Mouse (Mus musculus) myocyte (in vitro differentiated cells): ENCODE data around the gene Rps2. TPM values are rescaled to one million over a fixed set of nuclear protein-coding genes. Genes with fewer than 3 reads are reported as not detected.
"Not testable (repeated sequence)": the region's sequence is repeated elsewhere in the genome, so short reads cannot be mapped to it uniquely, and the experiment has no call there.

Experiments used
- H3K27me3 ChIP-seq: one replicate; pipeline ENCODE4 v1.6.1; 2011; ENCODE audit not compliant: control insufficient read depth, insufficient read depth, insufficient read length
- H3K36me3 ChIP-seq: one replicate; pipeline ENCODE4 v1.6.1; 2011; ENCODE audit not compliant: control insufficient read depth, insufficient read depth
- H3K4me2 ChIP-seq: one replicate; pipeline ENCODE4 v1.6.1; 2011; ENCODE audit warnings: low read depth, control low read depth
- H3K4me3 ChIP-seq: one replicate; pipeline ENCODE4 v1.5.1; 2011; ENCODE audit warnings: mild to moderate bottlenecking, control low read depth, moderate library complexity
- H3K79me2 ChIP-seq: one replicate; pipeline ENCODE4 v1.6.1; 2011; ENCODE audit not compliant: control insufficient read depth, insufficient read depth
- H3ac ChIP-seq: one replicate; pipeline ENCODE4 v1.6.1; 2011; ENCODE audit not compliant: control insufficient read depth, insufficient read length
- CEBPB ChIP-seq: IDR thresholded peaks from 2 replicates; pipeline ENCODE4 v1.6.1; 2011; ENCODE audit warnings: mild to moderate bottlenecking, moderate library complexity; ENCODE audit not compliant: poor library complexity, insufficient read depth, severe bottlenecking
- E2F4 ChIP-seq: IDR thresholded peaks from one replicate; pipeline ENCODE4 v1.6.1; 2011; ENCODE audit warnings: mild to moderate bottlenecking, control low read depth, moderate library complexity; ENCODE audit not compliant: insufficient read depth
- MAX ChIP-seq: IDR thresholded peaks from one replicate; pipeline ENCODE4 v1.6.1; 2011; ENCODE audit warnings: low read depth, mild to moderate bottlenecking, control low read depth
- MYOD1 ChIP-seq, 3 experiments: IDR thresholded peaks; one replicate each; pipeline ENCODE4 v1.6.1; 2011; ENCODE audit warnings: control low read depth in 2 of 3, low read depth in 2 of 3, mild to moderate bottlenecking in 2 of 3, moderate library complexity in 1 of 3; ENCODE audit not compliant: insufficient read length in 2 of 3, control insufficient read depth in 1 of 3
- MYOG ChIP-seq, 3 experiments: IDR thresholded peaks; one replicate each; pipeline ENCODE4 v1.6.1; 2011; ENCODE audit warnings: control low read depth in 2 of 3, low read depth in 2 of 3, mild to moderate bottlenecking in 2 of 3; ENCODE audit not compliant: insufficient read length in 2 of 3, control insufficient read depth in 1 of 3, insufficient read depth in 1 of 3
- POLR2A ChIP-seq: IDR thresholded peaks from one replicate; pipeline ENCODE4 v1.6.1; 2011; ENCODE audit warnings: low read depth, mild to moderate bottlenecking, control low read depth, moderate library complexity; ENCODE audit not compliant: insufficient read length
- POLR2AphosphoS2 ChIP-seq: IDR thresholded peaks from one replicate; pipeline ENCODE4 v1.6.1; 2011; ENCODE audit warnings: low read depth, control low read depth; ENCODE audit not compliant: insufficient read length
- REST ChIP-seq: IDR thresholded peaks from one replicate; pipeline ENCODE4 v1.6.1; 2011; ENCODE audit warnings: mild to moderate bottlenecking, control low read depth, moderate library complexity; ENCODE audit not compliant: insufficient read depth, insufficient read length
- SRF ChIP-seq: IDR thresholded peaks from one replicate; pipeline ENCODE4 v1.6.1; 2011; ENCODE audit warnings: low read depth; ENCODE audit not compliant: control insufficient read depth, insufficient read length
- TCF12 ChIP-seq: IDR thresholded peaks from one replicate; pipeline ENCODE4 v1.6.1; 2011; ENCODE audit warnings: mild to moderate bottlenecking, control low read depth; ENCODE audit not compliant: poor library complexity, insufficient read depth, severe bottlenecking
- TCF3 ChIP-seq: IDR thresholded peaks from one replicate; pipeline ENCODE4 v1.6.1; 2011; ENCODE audit warnings: low read depth, control low read depth; ENCODE audit not compliant: insufficient read length
- USF1 ChIP-seq: IDR thresholded peaks from one replicate; pipeline ENCODE4 v1.6.1; 2011; ENCODE audit warnings: low read depth, mild to moderate bottlenecking, control low read depth, moderate library complexity
- polyA plus RNA-seq: library from polyadenylated mRNA; unstranded; fragments of >200 nt; fragmentation: generic; extraction: Trizol; gene quantifications from one replicate; pipeline ENCODE4 v1.2.1, GENCODE M21; 2012; ENCODE audit warnings: missing spikeins

Rps2 gene
- polyA plus RNA-seq, 1 experiment: 178 TPM

DNA sequence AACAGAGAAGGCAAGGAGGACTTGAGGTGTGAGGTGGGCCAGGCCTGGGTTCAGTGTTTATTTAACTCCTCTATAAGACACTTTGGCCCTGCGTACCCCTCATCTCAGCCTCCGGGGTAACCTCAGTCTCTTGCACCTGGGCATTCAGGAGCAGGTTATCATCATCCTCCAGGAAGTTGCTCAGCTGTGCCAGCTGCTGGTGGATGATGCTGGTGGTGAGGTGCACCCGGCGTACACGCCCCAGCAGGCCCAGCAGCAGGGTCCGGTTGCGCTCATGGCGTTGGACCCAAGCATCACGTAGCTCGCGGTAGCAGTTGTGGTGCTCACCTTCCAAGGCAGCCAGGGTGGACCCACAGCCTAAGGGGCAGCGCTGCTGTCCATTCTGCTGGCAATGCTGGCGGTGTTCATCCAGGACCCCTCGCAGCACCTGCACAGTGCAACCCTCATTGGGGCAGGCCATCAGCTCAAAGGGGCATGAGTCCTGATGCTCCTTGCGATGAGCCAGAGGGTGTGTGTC is 1.7 kb upstream of the Rps2 start:
- Histone ChIP-seq H3K4me2 (no peak overlapping the region), H3K4me3 (no peak overlapping the region), H3K79me2 (peaks cover 14% of the 10 kb centered on the region), H3K36me3 (no peaks in the 10 kb centered on the region), H3ac (no peak overlapping the region), H3K27me3 (no peaks in the 10 kb centered on the region)
- peak; percentile 54 for TF ChIP-seq POLR2AphosphoS2
- no peak for TF ChIP-seq REST

DNA sequence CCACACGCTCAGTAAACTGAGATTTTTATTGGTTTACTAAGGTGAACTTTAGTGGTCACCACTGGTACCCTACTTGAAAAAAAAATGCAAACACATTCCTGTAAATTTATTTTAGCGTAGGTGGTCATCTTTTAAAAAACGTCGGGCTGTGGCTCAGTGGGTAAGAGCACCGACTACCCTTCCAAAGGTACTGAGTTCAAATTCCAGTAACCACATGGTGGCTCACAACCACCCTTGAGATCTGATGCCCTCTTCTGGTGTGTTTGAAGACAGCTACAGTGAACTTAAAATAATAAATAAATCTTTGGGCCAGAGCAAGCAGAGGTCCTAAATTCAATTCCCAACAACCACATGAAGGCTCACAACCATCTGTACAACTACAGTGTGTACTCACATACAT is 1.0 kb downstream of the Rps2 start:
- H3K27me3 ChIP-seq: not testable (repeated sequence)
- Histone ChIP-seq H3K36me3 (peaks cover 11% of the 10 kb centered on the region), H3K79me2 (peaks cover 39% of the 10 kb centered on the region), H3ac (peak overlapping the region; percentile 63), H3K4me2 (peak overlapping the region; percentile 79), H3K4me3 (peak overlapping the region; percentile 77)

DNA sequence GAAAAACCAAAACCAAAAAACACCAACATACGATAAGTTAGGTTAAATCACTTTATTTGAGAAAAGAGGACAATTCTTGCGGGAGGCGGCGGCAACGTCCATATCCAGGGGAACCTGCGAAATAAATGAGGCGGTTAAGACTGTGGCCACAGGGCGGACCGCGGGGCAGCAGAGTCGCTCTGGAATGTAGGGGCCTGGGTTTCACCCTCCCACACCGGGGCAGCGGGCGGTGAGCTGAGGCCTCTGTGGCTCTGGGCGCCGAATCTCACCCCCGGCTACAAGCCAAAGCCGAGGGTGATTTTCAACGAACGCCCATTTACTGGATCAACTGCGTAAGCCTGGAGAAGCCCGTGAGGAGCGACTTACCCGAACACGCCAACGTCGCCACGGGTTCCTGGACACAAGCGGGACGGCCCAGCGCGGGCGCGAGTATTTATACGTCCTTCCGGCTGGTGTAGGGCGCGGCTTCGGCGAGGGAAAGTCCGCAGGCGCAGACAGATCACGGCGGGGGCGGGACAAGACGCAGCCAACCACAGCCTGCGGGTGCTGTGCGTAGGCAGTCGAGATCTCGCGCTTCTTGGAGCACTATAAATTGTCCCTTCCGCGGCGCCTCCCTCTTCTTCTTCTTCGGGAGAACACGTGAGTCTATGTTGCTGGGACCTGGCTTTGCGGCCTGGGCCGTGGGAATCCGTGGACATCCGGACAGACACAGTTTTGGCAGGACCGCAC is 1.7 kb downstream of the Rps2 start:
- Histone ChIP-seq H3ac (peak overlapping the region; percentile 63), H3K79me2 (peaks cover 40% of the 10 kb centered on the region), H3K4me3 (peak overlapping the region; percentile 77), H3K27me3 (no peaks in the 10 kb centered on the region), H3K36me3 (peaks cover 11% of the 10 kb centered on the region), H3K4me2 (peak overlapping the region; percentile 79)
- TF ChIP-seq POLR2A (peak; percentile 94), USF1 (peak; percentile 30), TCF12 (no peak), POLR2AphosphoS2 (peak; percentile 93), MAX (peak; percentile 51), SRF (no peak)

DNA sequence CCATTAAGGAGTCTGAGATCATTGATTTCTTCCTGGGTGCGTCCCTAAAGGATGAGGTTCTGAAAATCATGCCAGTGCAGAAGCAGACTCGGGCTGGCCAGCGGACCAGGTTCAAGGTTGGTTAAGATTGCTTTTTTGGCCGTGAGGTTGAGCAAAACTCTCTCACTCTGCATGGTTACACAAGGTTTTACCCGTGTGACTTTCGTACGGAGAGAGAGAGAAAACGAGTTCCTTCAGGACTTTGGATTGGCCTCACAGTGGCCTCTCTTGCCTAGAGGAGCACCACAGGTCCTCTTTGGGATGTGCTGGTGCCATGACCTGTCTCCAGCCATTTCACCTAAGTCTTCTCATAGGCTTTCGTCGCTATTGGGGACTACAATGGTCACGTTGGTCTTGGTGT is 2.7 kb downstream of the Rps2 start:
- H3ac ChIP-seq: peak overlapping the region; percentile 63
- not testable (repeated sequence) for H3K27me3 ChIP-seq
- H3K4me3 ChIP-seq: peak overlapping the region; percentile 77
- peaks cover 40% of the 10 kb centered on the region for H3K79me2 ChIP-seq
- H3K36me3 ChIP-seq: peaks cover 11% of the 10 kb centered on the region
- H3K4me2 ChIP-seq: peak overlapping the region; percentile 81

DNA sequence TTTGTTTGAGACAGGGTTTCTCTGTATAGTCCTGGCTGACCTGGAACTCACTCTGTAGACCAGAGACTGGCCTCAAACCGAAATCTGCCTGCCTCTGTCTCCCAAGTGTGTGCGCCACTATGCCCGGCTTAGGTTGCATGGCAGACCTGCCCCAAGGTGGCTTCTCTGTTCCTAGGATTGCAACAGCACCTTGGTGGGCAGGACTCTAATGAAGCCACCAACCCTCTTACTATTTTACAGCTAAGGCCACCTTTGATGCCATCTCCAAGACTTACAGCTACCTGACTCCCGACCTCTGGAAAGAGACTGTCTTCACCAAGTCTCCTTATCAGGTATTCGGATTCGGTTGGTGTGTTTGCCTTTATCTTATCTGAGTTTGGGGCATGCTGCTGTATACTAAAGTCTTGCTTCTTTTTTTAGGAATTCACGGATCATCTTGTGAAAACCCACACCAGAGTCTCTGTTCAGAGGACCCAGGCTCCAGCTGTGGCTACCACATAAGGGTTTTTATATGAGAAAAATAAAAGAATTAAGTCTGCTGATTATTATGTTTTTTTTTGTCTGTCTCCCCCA is 3.6 kb downstream of the Rps2 start:
- H3K4me3 ChIP-seq: peak overlapping the region; percentile 77
- not testable (repeated sequence) for H3K27me3 ChIP-seq

DNA sequence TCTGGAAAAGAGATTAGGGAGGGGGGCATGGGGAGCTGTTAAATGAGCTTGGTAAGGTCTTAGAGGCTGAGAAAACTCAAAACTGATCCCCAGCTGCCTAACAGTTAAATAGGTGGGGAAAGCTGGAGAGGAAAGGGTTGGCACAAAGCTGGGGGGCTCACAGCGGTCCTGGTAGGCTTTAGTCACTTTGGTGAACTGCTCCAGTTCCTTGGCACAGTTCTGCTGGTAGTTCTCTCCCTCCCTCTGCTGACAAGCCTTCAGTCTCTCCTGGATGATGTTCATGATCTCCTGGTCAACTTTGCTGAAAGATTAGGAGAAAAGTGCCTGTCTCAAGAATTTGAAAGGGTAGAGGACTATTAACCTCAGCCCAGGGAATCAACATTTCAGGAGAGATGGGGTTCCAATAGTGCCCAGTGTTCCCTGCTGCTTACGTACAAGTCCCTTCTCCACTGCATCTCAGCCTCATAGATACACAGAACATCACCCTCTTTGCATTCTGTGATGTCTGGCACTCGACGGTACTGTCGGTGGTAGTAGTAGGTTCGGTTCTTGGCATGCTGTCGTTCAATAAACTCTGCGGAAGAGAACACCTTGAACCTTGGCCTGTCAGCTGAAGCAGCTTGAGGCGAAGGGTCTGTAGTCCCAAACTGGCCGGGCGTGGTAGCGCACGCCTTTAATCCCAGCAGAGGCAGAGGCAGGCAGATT is 4.5 kb downstream of the Rps2 start:
- no peak overlapping the region for H3ac ChIP-seq
- peak overlapping the region; percentile 95 for H3K4me2 ChIP-seq
- H3K4me3 ChIP-seq: peak overlapping the region; percentile 77
- H3K27me3 ChIP-seq: no peaks in the 10 kb centered on the region
- peaks cover 11% of the 10 kb centered on the region for H3K36me3 ChIP-seq
- TF ChIP-seq CEBPB: no peak
- no peak for TF ChIP-seq MYOD1 (IDR thresholded peaks at IDR 0.05; ENCODE audit: control insufficient read depth in 1 of 3, insufficient read length in 2 of 3, low read depth in 2 of 3)
- TF ChIP-seq USF1: no peak
- no peak for TF ChIP-seq TCF12
- TF ChIP-seq POLR2AphosphoS2: peak; percentile 77
- no peak for TF ChIP-seq TCF3
- TF ChIP-seq POLR2A: peak; percentile 46
- TF ChIP-seq MAX: no peak
- no peak for TF ChIP-seq REST
- TF ChIP-seq MYOG (IDR thresholded peaks at IDR 0.05; ENCODE audit: control insufficient read depth in 1 of 3, insufficient read depth in 1 of 3, insufficient read length in 2 of 3, low read depth in 2 of 3): no peak
- TF ChIP-seq SRF: no peak
- no peak for TF ChIP-seq E2F4
- peaks cover 40% of the 10 kb centered on the region for H3K79me2 ChIP-seq

More for the DNA sequence above, 3.6 kb downstream of the Rps2 start:
- Histone ChIP-seq H3K36me3 (peaks cover 11% of the 10 kb centered on the region), H3ac (peak overlapping the region; percentile 63), H3K4me2 (peak overlapping the region; percentile 95), H3K79me2 (peaks cover 40% of the 10 kb centered on the region)
